Mouse (Mus musculus) MEL (cell line): ENCODE data around the gene Efna2. TPM values are rescaled to one million over a fixed set of nuclear protein-coding genes. Genes with fewer than 3 reads are reported as not detected.

Experiments
- DNase-seq: peaks from one replicate; pipeline ENCODE4 v3.0.0; 2011; ENCODE audit warnings: low read depth, low spot score
- H3K27ac ChIP-seq: 2 replicates; pipeline ENCODE4 v1.5.1; 2012; ENCODE audit warnings: low read depth, mild to moderate bottlenecking, control low read depth, low read length, moderate library complexity; ENCODE audit not compliant: control insufficient read depth
- H3K27me3 ChIP-seq, 2 experiments: fragments of 150-350 bp in 1 of 2; sonication (generic) in 1 of 2; 2 replicates each; pipeline ENCODE4 v1.6.1; 2012; ENCODE audit warnings: low read length in 2 of 2, mild to moderate bottlenecking in 2 of 2, improper control_type of control experiment in 1 of 2, moderate library complexity in 1 of 2; ENCODE audit not compliant: insufficient read depth in 2 of 2, control insufficient read depth in 1 of 2
- H3K36me3 ChIP-seq, 2 experiments: 2 replicates each; pipeline ENCODE4 v1.6.1; 2012 to 2014; ENCODE audit warnings: low read length in 2 of 2, improper control_type of control experiment in 1 of 2, inconsistent platforms in 1 of 2, mild to moderate bottlenecking in 1 of 2; ENCODE audit not compliant: insufficient read depth in 2 of 2, control insufficient read depth in 1 of 2
- H3K4me1 ChIP-seq, 2 experiments: fragments of 150-350 bp in 1 of 2; sonication (generic) in 1 of 2; 2 replicates each; pipeline ENCODE4 v1.6.1; 2012; ENCODE audit warnings: low read length in 2 of 2, improper control_type of control experiment in 1 of 2, mild to moderate bottlenecking in 1 of 2; ENCODE audit not compliant: insufficient read depth in 2 of 2, control insufficient read depth in 1 of 2
- H3K4me3 ChIP-seq, 2 experiments: fragments of 150-350 bp in 1 of 2; sonication (generic) in 1 of 2; 2 replicates each; pipeline ENCODE4 v1.5.1; 2012; ENCODE audit warnings: low read depth in 2 of 2, low read length in 2 of 2, mild to moderate bottlenecking in 2 of 2, moderate library complexity in 2 of 2, control low read depth in 1 of 2, improper control_type of control experiment in 1 of 2; ENCODE audit not compliant: control insufficient read depth in 1 of 2, insufficient read depth in 1 of 2
- H3K79me2 ChIP-seq: 2 replicates; pipeline ENCODE4 v1.6.1; 2012; ENCODE audit warnings: mild to moderate bottlenecking, low read length, moderate library complexity; ENCODE audit not compliant: control insufficient read depth, poor library complexity, insufficient read depth
- H3K9ac ChIP-seq: 2 replicates; pipeline ENCODE4 v1.6.1; 2012; ENCODE audit warnings: low read depth, mild to moderate bottlenecking, control low read depth, low read length, moderate library complexity; ENCODE audit not compliant: control insufficient read depth, poor library complexity, severe bottlenecking
- H3K9me3 ChIP-seq: fragments of 150-350 bp; sonication (generic); replicated peaks from 2 replicates; pipeline ENCODE4 v1.6.1; 2012; ENCODE audit warnings: mild to moderate bottlenecking, low read length, improper control_type of control experiment, moderate library complexity; ENCODE audit not compliant: insufficient read depth
- BHLHE40 ChIP-seq: IDR thresholded peaks from 2 replicates; pipeline ENCODE4 v1.6.1; 2012; ENCODE audit warnings: low read depth, mild to moderate bottlenecking, inconsistent platforms, low read length, improper control_type of control experiment, borderline replicate concordance
- CHD2 ChIP-seq: IDR thresholded peaks from 2 replicates; pipeline ENCODE4 v1.6.1; 2011; ENCODE audit warnings: low read length, improper control_type of control experiment
- CTCF ChIP-seq, 3 experiments: IDR thresholded peaks in 2 of 3; conservative IDR thresholded peaks in 1 of 3; 2 replicates each; pipeline ENCODE4 v1.5.1; 2011 to 2012; ENCODE audit warnings: low read length in 3 of 3, low read depth in 2 of 3, mild to moderate bottlenecking in 2 of 3, improper control_type of control experiment in 1 of 3, inconsistent platforms in 1 of 3, mixed read lengths in 1 of 3, moderate library complexity in 1 of 3; ENCODE audit not compliant: control insufficient read depth in 1 of 3, insufficient read depth in 1 of 3, poor library complexity in 1 of 3, severe bottlenecking in 1 of 3
- E2F4 ChIP-seq: IDR thresholded peaks from 2 replicates; pipeline ENCODE4 v1.6.1; 2011; ENCODE audit warnings: low read depth, low read length, improper control_type of control experiment, borderline replicate concordance
- ELF1 ChIP-seq: IDR thresholded peaks from 2 replicates; pipeline ENCODE4 v1.6.1; 2014; ENCODE audit warnings: low read depth, mild to moderate bottlenecking, inconsistent platforms, low read length, improper control_type of control experiment, moderate library complexity
- ETS1 ChIP-seq: IDR thresholded peaks from 2 replicates; pipeline ENCODE4 v1.6.1; 2012; ENCODE audit warnings: low read depth, mild to moderate bottlenecking, inconsistent platforms, low read length, improper control_type of control experiment, moderate library complexity
- GABPA ChIP-seq: IDR thresholded peaks from 2 replicates; pipeline ENCODE4 v1.6.1; 2012; ENCODE audit warnings: low read depth, mild to moderate bottlenecking, inconsistent platforms, low read length, improper control_type of control experiment, moderate library complexity
- GATA1 ChIP-seq: IDR thresholded peaks from 2 replicates; pipeline ENCODE4 v1.6.1; 2011; ENCODE audit warnings: low read depth, low read length, improper control_type of control experiment
- HCFC1 ChIP-seq: IDR thresholded peaks from 2 replicates; pipeline ENCODE4 v1.6.1; 2012; ENCODE audit warnings: low read depth, mild to moderate bottlenecking, inconsistent platforms, low read length, improper control_type of control experiment, moderate library complexity
- JUND ChIP-seq: IDR thresholded peaks from 2 replicates; pipeline ENCODE4 v1.6.1; 2011; ENCODE audit warnings: low read depth, mild to moderate bottlenecking, improper control_type of control experiment, low read length
- KAT2A ChIP-seq: conservative IDR thresholded peaks from 2 replicates; pipeline ENCODE4 v1.6.1; 2012; ENCODE audit warnings: low read depth, low read length, improper control_type of control experiment, inconsistent platforms
- MAFK ChIP-seq: IDR thresholded peaks from 2 replicates; pipeline ENCODE4 v1.6.1; 2011; ENCODE audit warnings: low read depth, mild to moderate bottlenecking, low read length, improper control_type of control experiment, borderline replicate concordance
- MAX ChIP-seq: IDR thresholded peaks from 2 replicates; pipeline ENCODE4 v1.6.1; 2011; ENCODE audit warnings: low read length, improper control_type of control experiment
- MAZ ChIP-seq: IDR thresholded peaks from 2 replicates; pipeline ENCODE4 v1.6.1; 2012; ENCODE audit warnings: low read depth, mild to moderate bottlenecking, inconsistent platforms, low read length, improper control_type of control experiment
- MEF2A ChIP-seq: IDR thresholded peaks from 2 replicates; pipeline ENCODE4 v1.6.1; 2014; ENCODE audit warnings: low read depth, mild to moderate bottlenecking, inconsistent platforms, low read length, improper control_type of control experiment; ENCODE audit not compliant: poor library complexity, insufficient replicate concordance, severe bottlenecking; ENCODE audit errors: extremely low read depth
- MXI1 ChIP-seq: IDR thresholded peaks from 2 replicates; pipeline ENCODE4 v1.6.1; 2011; ENCODE audit warnings: mild to moderate bottlenecking, low read depth, low read length, improper control_type of control experiment
- NELFE ChIP-seq: IDR thresholded peaks from 2 replicates; pipeline ENCODE4 v1.6.1; 2011; ENCODE audit warnings: low read depth, low read length, improper control_type of control experiment
- NRF1 ChIP-seq: IDR thresholded peaks from 2 replicates; pipeline ENCODE4 v1.6.1; 2014; ENCODE audit warnings: low read depth, mild to moderate bottlenecking, inconsistent platforms, low read length, improper control_type of control experiment, moderate library complexity; ENCODE audit not compliant: poor library complexity, insufficient read depth, severe bottlenecking
- POLR2AphosphoS2 ChIP-seq: IDR thresholded peaks from 2 replicates; pipeline ENCODE4 v1.6.1; 2011; ENCODE audit warnings: low read length, improper control_type of control experiment
- POLR2AphosphoS5 ChIP-seq: IDR thresholded peaks from 2 replicates; pipeline ENCODE4 v1.6.1; 2012; ENCODE audit warnings: low read depth, borderline replicate concordance, mild to moderate bottlenecking, inconsistent platforms, low read length, moderate library complexity, mixed read lengths
- RAD21 ChIP-seq: IDR thresholded peaks from 2 replicates; pipeline ENCODE4 v1.6.1; 2011; ENCODE audit warnings: mild to moderate bottlenecking, low read depth, low read length, improper control_type of control experiment
- RCOR1 ChIP-seq: IDR thresholded peaks from 2 replicates; pipeline ENCODE4 v1.6.1; 2012; ENCODE audit warnings: low read depth, mild to moderate bottlenecking, inconsistent platforms, low read length, improper control_type of control experiment
- SIN3A ChIP-seq: IDR thresholded peaks from 2 replicates; pipeline ENCODE4 v1.6.1; 2012; ENCODE audit warnings: low read length, improper control_type of control experiment, inconsistent platforms
- TAL1 ChIP-seq: IDR thresholded peaks from 2 replicates; pipeline ENCODE4 v1.6.1; 2012; ENCODE audit warnings: mild to moderate bottlenecking, inconsistent platforms, low read length, moderate library complexity, mixed read lengths
- ZC3H11A ChIP-seq: IDR thresholded peaks from 2 replicates; pipeline ENCODE4 v1.6.1; 2012; ENCODE audit warnings: low read depth, mild to moderate bottlenecking, inconsistent platforms, low read length, improper control_type of control experiment
- ZNF384 ChIP-seq: IDR thresholded peaks from 2 replicates; pipeline ENCODE4 v1.6.1; 2012; ENCODE audit warnings: low read depth, mild to moderate bottlenecking, inconsistent platforms, low read length, improper control_type of control experiment
- polyA plus RNA-seq, 2 experiments: library from polyadenylated mRNA; stranded (reverse) in 1 of 2; unstranded in 1 of 2; fragments of >175 nt in 1 of 2; fragments of >200 nt in 1 of 2; gene quantifications; 2 replicates each; pipeline versions ENCODE4 v1.2.1 to v1.2.4; 2012; ENCODE audit warnings: low replicate concordance in 2 of 2, low read depth in 1 of 2; ENCODE audit not compliant: insufficient read length in 2 of 2, insufficient read depth in 1 of 2, missing spikeins in 1 of 2
- total RNA-seq: library from RNA; depleted of rRNA; stranded (reverse); fragments of 300-350 nt; gene quantifications from 2 replicates; pipeline ENCODE4 v1.2.3, GENCODE M21; 2012

The Efna2 gene
- total and polyA plus RNA-seq, 3 experiments: 0.12 to 2.8 TPM; not detected in 1

GRCm38 (mm10) chr10:80156752-80157053, 22.6 kb upstream of the Efna2 start:
- no peaks in the 10 kb centered on the region for H3K9me3 ChIP-seq
- no peak for DNase-seq
- TF ChIP-seq GABPA: no peak
- no peak for TF ChIP-seq MXI1
- no peak for TF ChIP-seq RCOR1
- TF ChIP-seq GATA1: no peak
- no peak for TF ChIP-seq E2F4
- TF ChIP-seq POLR2AphosphoS5: no peak
- TF ChIP-seq ZC3H11A: no peak
- no peak for TF ChIP-seq RAD21
- no peak for TF ChIP-seq KAT2A
- no peak for TF ChIP-seq ELF1
- no peak for TF ChIP-seq MEF2A
- no peak for TF ChIP-seq ZNF384
- no peak for TF ChIP-seq BHLHE40
- TF ChIP-seq MAZ: no peak
- TF ChIP-seq NRF1: no peak
- no peak for TF ChIP-seq TAL1
- no peak for TF ChIP-seq MAFK
- no peaks in the 10 kb centered on the region for H3K27me3 ChIP-seq
- no peak overlapping the region for H3K27ac ChIP-seq
- no peak overlapping the region for H3K9ac ChIP-seq
- no peak overlapping the region for H3K4me3 ChIP-seq
- peaks cover 9% of the 10 kb centered on the region for H3K79me2 ChIP-seq
- peaks cover 6 to 33% of the 10 kb centered on the region in 2 experiments; a peak in 3 of 4 replicates for H3K4me1 ChIP-seq
- H3K36me3 ChIP-seq: peaks cover 0 to 26% of the 10 kb centered on the region in 2 experiments; a peak in 2 of 4 replicates

DNA sequence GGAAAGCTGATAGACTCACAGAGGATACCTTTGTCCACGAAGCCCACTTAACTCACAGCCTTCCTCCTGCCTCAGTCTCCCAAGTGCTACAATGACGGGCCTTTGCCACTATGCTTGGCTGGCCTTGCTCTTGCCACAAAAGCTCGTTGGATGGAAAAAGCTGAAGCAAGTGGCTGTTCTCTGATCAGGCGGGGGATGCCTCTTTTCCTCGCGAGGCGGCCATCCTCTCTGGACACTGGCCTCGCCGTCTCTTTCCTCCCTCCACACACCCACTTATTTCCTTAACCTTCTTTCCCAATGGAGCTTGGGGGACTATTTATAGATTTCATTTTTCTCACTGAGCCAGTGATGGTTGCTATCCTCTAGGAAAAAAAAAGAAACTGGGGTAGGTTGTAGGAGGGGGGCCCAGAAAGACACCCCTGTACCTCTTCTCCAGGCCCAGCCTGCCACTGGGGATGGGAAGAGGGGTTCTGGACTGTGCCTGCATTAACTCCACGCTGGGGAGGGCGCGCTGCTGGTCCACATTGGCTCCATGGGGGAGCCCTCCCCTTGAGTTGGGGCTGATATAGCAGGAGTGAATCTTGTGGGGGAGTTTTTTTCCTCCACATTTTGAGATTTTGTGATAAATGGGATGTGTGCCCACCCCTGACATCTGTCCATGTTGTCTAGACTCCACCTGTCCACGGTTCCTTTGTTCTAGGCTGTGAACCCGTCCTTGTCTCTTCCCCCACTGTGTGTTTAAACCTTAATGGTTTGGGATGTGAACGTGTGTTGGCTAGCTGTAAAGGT, 21.9 kb upstream of the Efna2 start:
- H3K27me3 ChIP-seq: no peaks in the 10 kb centered on the region
- H3K4me3 ChIP-seq: no peak overlapping the region
- peaks cover 6 to 34% of the 10 kb centered on the region in 2 experiments; a peak in 3 of 4 replicates for H3K4me1 ChIP-seq
- no peaks in the 10 kb centered on the region for H3K9me3 ChIP-seq
- TF ChIP-seq NELFE (no peak), ZC3H11A (no peak), RCOR1 (no peak), MXI1 (no peak), CHD2 (no peak), JUND (no peak), MAX (no peak), ELF1 (no peak), NRF1 (no peak), POLR2AphosphoS2 (no peak), ZNF384 (no peak), RAD21 (no peak), POLR2AphosphoS5 (no peak), ETS1 (no peak), SIN3A (no peak), E2F4 (no peak), MAZ (no peak), MEF2A (no peak), CTCF (IDR thresholded peaks at IDR 0.05 in 2 of 3, conservative IDR thresholded peaks at IDR 0.05 in 1 of 3; ENCODE audit: control insufficient read depth in 1 of 3, insufficient read depth in 1 of 3, low read depth in 2 of 3, low read length in 3 of 3, poor library complexity in 1 of 3, severe bottlenecking in 1 of 3) (no peak), HCFC1 (no peak)
- TF ChIP-seq, all 39 proteins: peak for 0
- H3K79me2 ChIP-seq: peaks cover 4% of the 10 kb centered on the region
- peaks cover 0 to 25% of the 10 kb centered on the region in 2 experiments; a peak in 2 of 4 replicates for H3K36me3 ChIP-seq
- no peak overlapping the region; the same call in 1 of the 2 replicates for H3K27ac ChIP-seq
- H3K9ac ChIP-seq: no peak overlapping the region
- DNase-seq: no peak
